In the genomic region with DNA sequence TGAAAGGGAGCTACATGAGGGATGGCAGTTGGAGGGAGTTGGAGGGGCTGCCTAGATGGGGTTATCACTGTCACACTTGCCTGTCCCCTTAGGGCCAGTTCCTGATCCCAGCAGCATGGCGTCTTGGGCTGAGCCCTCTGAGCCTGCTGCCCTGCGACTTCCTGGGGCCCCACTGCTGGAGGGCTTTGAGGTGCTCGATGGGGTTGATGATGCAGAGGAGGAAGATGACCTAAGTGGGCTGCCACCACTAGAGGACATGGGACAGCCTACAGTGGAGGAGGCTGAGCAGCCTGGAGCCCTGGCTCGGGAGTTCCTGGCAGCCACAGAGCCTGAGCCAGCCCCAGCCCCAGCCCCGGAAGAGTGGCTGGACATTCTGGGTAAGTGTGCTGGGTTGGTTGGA, we compare ENCODE assay signal across 1 mouse cellular context.
TF ChIP-seq lines count a peak whose summit lies in the region.

No protein-coding gene starts in this region.

TF ChIP-seq in CH12.LX, 34 proteins besides CTCF, POLR2A, EP300 and RAD21:
- TF ChIP-seq IRF4 (IDR thresholded peaks at IDR 0.05; ENCODE audit: low read depth, low read length) = no peak
- TF ChIP-seq NRF1 (IDR thresholded peaks at IDR 0.05; ENCODE audit: low read depth, low read length) = no peak
- TF ChIP-seq USF2 (conservative IDR thresholded peaks at IDR 0.05; ENCODE audit: low read depth, low read length) = no peak
- TF ChIP-seq MEF2A (IDR thresholded peaks at IDR 0.05; ENCODE audit: borderline replicate concordance, low read depth, low read length) = no peak
- TF ChIP-seq SMC3 (IDR thresholded peaks at IDR 0.05; ENCODE audit: low read depth, low read length) = no peak
- no peak for TF ChIP-seq ZKSCAN1 (IDR thresholded peaks at IDR 0.05; ENCODE audit: borderline replicate concordance, low read depth, low read length)
- TF ChIP-seq RCOR1 (conservative IDR thresholded peaks at IDR 0.05; ENCODE audit: low read depth, low read length) = no peak
- TF ChIP-seq CHD2 (IDR thresholded peaks at IDR 0.05; ENCODE audit: low read length) = no peak
- no peak for TF ChIP-seq SIN3A (IDR thresholded peaks at IDR 0.05; ENCODE audit: low read length)
- no peak for TF ChIP-seq MAX (IDR thresholded peaks at IDR 0.05; ENCODE audit: low read length)
- TF ChIP-seq JUND (conservative IDR thresholded peaks at IDR 0.05; ENCODE audit: low read depth, low read length) = no peak
- TF ChIP-seq NELFE (IDR thresholded peaks at IDR 0.05; ENCODE audit: low read depth, low read length) = no peak
- no peak for TF ChIP-seq ZMIZ1 (IDR thresholded peaks at IDR 0.05; ENCODE audit: low read depth, low read length)
- TF ChIP-seq ELF1 (IDR thresholded peaks at IDR 0.05; ENCODE audit: low read depth, low read length) = no peak
- no peak for TF ChIP-seq USF1 (IDR thresholded peaks at IDR 0.05; ENCODE audit: low read depth, low read length)
- TF ChIP-seq MAZ (IDR thresholded peaks at IDR 0.05; ENCODE audit: low read depth, low read length) = no peak
- no peak for TF ChIP-seq JUN (IDR thresholded peaks at IDR 0.05; ENCODE audit: insufficient read depth, low read depth, low read length)
- TF ChIP-seq MAFK (IDR thresholded peaks at IDR 0.05; ENCODE audit: insufficient replicate concordance, low read length) = no peak
